Mouse (Mus musculus): ENCODE data around the gene Spdef. TPM values are rescaled to one million over a fixed set of nuclear protein-coding genes. Genes with fewer than 3 reads are reported as not detected.

Spdef gene
- polyA plus RNA-seq, 1 experiment from 2014 or later, result 1.3 TPM

DNA sequence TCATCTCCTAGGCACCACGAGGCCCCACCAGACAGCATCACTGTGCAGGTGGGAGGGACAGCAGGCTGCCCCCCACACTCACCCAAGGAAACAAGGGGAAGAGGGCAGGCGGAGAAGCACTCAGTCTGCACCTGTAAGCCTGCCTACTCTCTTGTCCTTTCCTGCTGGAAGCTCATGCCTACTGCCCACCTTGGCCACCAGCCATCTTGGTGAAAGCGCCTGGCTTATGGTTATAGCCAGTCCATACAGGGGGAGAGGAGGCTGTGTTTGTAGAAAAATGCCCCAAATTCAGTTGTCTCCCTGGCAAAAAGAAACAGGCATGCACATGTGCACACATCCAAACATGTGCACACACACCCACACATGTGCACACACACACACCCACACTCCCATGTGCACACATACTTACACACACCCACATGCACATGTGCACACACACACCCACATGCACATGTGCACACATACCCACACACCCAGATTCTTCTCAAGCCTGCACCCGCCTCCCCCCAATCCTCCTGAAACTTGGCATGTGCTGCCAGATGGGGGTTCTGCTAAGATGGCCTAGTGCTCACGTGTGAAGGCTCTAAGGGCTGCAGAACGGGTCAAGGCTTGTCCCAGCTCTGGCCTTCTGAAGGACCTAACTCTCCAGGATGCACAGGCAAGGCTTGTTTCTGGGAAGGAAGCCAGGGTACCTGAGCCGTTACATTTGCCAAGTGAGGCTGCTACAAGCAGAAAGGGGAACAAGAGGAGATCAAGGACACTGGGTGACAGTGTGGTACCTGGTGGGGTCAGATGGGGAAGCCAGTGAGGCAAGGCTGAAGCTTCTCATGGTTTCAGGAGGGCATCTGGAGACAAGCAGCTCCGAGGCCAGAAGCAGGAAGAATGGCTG, 22.8 kb upstream of the Spdef start:
- no peak overlapping the region for H3K4me3 ChIP-seq (replicated peaks)
- WGBS, result 93% methylated on average over 8 of the region's 8 CpGs
- H3K27me3 ChIP-seq, result no peaks in the 10 kb centered on the region
- peaks cover 13% of the 10 kb centered on the region for H3K4me1 ChIP-seq (replicated peaks)
- H3K9me3 ChIP-seq, result no peaks in the 10 kb centered on the region
- H3K36me3 ChIP-seq, result peaks cover 17% of the 10 kb centered on the region
- H3K27ac ChIP-seq, result no peak overlapping the region
- no peak overlapping the region for H3K4me2 ChIP-seq (replicated peaks)
- ATAC-seq, result no peak
- no peak overlapping the region for H3K9ac ChIP-seq (replicated peaks)

DNA sequence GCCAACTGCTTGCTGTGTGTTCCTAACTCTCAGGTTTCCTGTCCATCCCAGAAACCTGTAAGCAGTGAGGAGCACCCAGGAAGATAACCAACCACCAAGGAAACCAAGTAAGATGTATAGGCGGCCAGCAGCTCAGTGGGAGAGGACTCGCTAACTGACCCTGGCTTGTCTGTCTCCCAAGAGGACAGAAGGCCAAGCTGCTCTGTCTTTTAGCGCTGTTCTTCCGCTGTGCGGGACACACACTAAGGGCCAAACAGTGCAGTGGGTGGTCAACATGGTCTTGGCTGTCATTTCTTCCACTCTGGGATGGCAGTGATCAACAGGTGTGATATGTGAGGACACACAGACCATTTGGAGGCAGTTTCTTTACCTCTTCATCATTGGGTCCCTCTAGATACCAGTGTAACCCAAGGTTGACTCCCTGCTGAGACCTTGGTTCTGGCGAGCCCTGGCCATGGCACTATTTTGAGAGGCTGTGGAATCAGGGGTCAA, 21.7 kb upstream of the Spdef start:
- 89% methylated on average over 6 of the region's 6 CpGs for WGBS
- H3K4me1 ChIP-seq (replicated peaks), result peaks cover 10% of the 10 kb centered on the region

DNA sequence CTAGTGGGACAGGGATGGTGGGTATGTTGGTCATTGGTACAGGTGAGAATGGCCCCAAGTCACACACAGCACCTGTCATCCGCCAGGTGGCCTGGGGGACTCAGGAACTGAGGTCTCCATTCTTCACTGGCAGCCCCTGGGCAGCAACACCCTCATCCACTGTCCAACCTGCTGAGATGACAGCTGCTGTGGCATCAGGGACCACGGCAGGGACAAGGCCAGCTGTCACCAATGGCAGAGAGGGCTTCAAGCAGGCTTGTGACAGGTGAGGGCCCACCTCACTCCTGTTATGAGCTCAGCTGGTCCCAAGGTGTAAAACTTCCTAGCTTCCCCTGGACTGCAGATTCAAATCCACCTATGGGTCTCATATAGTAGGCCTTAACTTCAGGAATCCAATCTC, 19.4 kb upstream of the Spdef start:
- no peak overlapping the region for H3K9ac ChIP-seq (replicated peaks)
- ATAC-seq, result no peak
- no peak overlapping the region for H3K27ac ChIP-seq
- peaks cover 15% of the 10 kb centered on the region for H3K36me3 ChIP-seq
- no peak overlapping the region for H3K4me3 ChIP-seq (replicated peaks)
- 100% methylated on average over 2 of the region's 2 CpGs for WGBS
- H3K9me3 ChIP-seq, result no peaks in the 10 kb centered on the region
- 0 out of 2 replicates have a peak, but pooled peaks cover 7% of the 10 kb centered on the region for H3K4me1 ChIP-seq (replicated peaks)
- H3K4me2 ChIP-seq (replicated peaks), result no peak overlapping the region
- H3K27me3 ChIP-seq, result no peaks in the 10 kb centered on the region

More for the DNA sequence above, 21.7 kb upstream of the Spdef start:
- H3K9me3 ChIP-seq, result no peaks in the 10 kb centered on the region
- H3K36me3 ChIP-seq, result peaks cover 17% of the 10 kb centered on the region
- H3K27me3 ChIP-seq, result no peaks in the 10 kb centered on the region
- no peak overlapping the region for H3K4me3 ChIP-seq (replicated peaks)
- H3K4me2 ChIP-seq (replicated peaks), result no peak overlapping the region
- H3K9ac ChIP-seq (replicated peaks), result no peak overlapping the region
- no peak for ATAC-seq
- H3K27ac ChIP-seq, result no peak overlapping the region

DNA sequence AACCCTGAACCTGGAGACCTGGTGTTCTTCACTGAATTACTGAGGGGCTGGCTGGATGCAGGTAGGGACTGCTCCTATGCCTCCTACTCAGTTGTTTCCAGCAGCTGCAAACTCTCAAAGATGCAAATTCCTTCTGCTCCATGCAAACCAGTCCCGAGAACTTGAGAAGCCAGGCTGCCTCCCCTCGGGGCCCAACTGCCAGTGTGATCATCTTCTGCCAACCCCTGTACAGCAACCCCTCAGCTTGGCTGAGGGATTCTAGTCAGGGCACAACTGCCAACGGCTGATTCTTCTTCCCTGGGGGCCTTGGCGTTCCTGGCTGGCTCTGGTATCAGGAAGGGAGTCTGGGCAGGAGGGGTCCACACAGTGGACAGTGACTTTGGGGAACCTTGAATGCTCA, 17.7 kb upstream of the Spdef start:
- Histone ChIP-seq H3K9ac (replicated peaks) (no peak overlapping the region; the same call in 1 of the 2 replicates), H3K4me3 (replicated peaks) (no peak overlapping the region), H3K4me2 (replicated peaks) (no peak overlapping the region), H3K36me3 (no peaks in the 10 kb centered on the region), H3K27me3 (no peaks in the 10 kb centered on the region), H3K27ac (no peak overlapping the region), H3K9me3 (no peaks in the 10 kb centered on the region), H3K4me1 (replicated peaks) (0 out of 2 replicates have a peak, but pooled peaks cover 7% of the 10 kb centered on the region)
- no peak for ATAC-seq
- WGBS, result 70% methylated on average over 4 of the region's 4 CpGs

DNA sequence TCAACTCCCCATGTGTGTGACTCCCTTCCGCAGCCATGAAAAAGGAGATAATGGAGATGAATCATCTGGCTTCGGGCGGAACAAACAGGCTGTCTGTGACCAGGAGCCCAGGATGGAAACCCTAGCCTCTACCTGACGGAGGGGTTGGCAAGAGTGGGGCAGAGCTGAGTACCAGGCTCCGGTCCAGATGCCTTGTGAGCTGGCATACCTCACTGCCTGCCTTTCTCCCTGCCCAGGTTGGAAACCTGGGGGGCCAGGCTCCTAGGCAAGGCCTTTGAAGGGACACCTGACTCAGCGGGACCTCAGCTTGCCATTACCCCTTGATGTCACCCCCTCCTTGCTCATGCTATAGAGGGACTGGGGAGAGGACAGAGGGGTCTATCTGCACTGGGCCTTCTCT, 12.2 kb upstream of the Spdef start:
- Histone ChIP-seq H3K36me3 (no peaks in the 10 kb centered on the region), H3K9me3 (no peaks in the 10 kb centered on the region), H3K27me3 (no peaks in the 10 kb centered on the region), H3K4me3 (replicated peaks) (no peak overlapping the region), H3K27ac (no peak overlapping the region), H3K9ac (replicated peaks) (no peak overlapping the region), H3K4me1 (replicated peaks) (no peaks in the 10 kb centered on the region), H3K4me2 (replicated peaks) (no peak overlapping the region)
- no peak for ATAC-seq
- WGBS, result 96% methylated on average over 6 of the region's 6 CpGs

DNA sequence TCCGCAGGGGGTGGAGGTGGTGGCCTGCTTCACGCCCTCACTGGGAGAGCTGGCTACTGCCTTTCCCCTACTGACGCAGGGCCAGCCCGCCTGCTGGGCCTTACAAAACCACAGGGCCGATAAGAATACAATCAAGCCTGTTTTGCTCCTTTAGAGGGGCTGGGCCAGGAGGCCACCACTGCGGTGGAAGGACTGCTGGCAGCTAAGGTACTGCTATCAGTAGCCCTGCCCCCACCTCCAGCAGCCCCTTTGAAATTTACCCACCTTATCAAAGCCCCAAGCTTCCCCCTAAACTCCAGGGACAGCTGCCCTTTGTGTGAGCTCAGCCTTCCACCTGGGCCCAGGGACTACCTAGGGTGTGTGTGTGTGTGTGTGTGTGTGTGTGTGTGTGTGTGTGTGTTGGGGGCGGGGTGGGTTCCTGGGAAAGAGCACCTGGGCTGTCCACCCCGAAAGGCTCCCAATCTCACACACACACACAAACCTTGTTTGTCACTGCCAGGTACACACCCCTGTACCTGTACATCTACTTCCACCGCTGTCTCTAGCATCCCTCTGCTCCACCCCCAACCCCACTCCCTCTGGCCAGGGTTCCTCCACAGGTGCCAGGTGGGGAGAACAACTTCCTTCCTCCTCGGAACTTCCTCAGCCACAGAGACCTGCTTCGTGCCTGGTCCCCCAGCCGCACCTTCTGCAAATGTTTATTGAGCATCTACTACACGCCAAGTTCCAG, 5.8 kb upstream of the Spdef start:
- no peak overlapping the region for H3K4me3 ChIP-seq (replicated peaks)
- H3K9ac ChIP-seq (replicated peaks), result 0 out of 2 replicates have a peak overlapping the region, but pooled peaks have one; percentile 25
- no peak overlapping the region for H3K27ac ChIP-seq
- 0 out of 2 replicates have a peak, but pooled peaks cover 3% of the 10 kb centered on the region for H3K27me3 ChIP-seq
- ATAC-seq, result no peak
- H3K4me1 ChIP-seq (replicated peaks), result peaks cover 5% of the 10 kb centered on the region
- WGBS, result 20% methylated on average over 12 of the region's 13 CpGs
- H3K9me3 ChIP-seq, result no peaks in the 10 kb centered on the region
- H3K4me2 ChIP-seq (replicated peaks), result no peak overlapping the region
- no peaks in the 10 kb centered on the region for H3K36me3 ChIP-seq

DNA sequence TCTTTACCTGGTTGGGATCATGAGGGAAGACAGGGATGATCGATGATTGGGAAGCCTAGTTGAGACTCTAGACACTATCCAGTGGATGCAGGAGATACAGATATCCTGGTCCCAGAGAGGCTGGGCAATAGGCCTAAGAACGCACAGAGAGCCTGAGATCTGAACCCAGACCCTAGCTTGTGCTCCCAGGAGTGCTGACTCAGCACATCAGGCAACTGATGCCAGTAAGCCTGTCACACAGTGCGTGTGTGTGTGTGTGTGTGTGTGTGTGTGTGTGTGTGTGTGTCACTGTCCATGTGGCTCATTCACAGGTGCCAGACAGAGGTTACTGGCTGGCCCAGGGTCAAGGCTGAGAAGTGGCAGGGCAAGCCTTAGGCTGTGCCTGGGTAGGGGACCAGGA, 3.9 kb upstream of the Spdef start:
- Histone ChIP-seq H3K4me2 (replicated peaks) (no peak overlapping the region), H3K9ac (replicated peaks) (no peak overlapping the region), H3K27me3 (0 out of 2 replicates have a peak, but pooled peaks cover 3% of the 10 kb centered on the region), H3K4me3 (replicated peaks) (no peak overlapping the region), H3K4me1 (replicated peaks) (peaks cover 5% of the 10 kb centered on the region), H3K27ac (no peak overlapping the region), H3K36me3 (no peaks in the 10 kb centered on the region), H3K9me3 (no peaks in the 10 kb centered on the region)
- WGBS, result 91% methylated on average over 3 of the region's 3 CpGs
- no peak for ATAC-seq

DNA sequence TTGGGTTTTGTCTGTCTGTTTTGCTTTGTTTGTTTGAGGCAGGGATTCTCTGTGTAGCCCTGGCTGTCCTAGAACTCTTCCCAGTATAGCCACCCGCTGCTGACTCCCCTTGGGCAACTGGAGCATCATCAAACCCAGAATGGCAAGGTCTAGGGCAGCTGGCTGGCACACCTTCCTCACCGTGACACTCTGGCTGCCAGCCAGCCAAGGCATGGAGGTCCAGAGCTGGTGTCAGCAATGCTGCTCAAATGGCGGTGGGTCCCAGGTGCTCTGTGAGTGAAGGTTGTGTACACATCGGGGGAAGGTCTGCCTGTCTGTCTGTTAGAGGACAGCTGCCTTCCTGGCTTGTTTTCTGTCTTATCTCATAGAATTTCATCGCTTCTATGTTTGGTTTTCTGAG, 3.4 kb upstream of the Spdef start:
- Histone ChIP-seq H3K27ac (no peak overlapping the region), H3K36me3 (no peaks in the 10 kb centered on the region), H3K4me1 (replicated peaks) (peaks cover 5% of the 10 kb centered on the region), H3K9ac (replicated peaks) (no peak overlapping the region), H3K4me3 (replicated peaks) (no peak overlapping the region), H3K4me2 (replicated peaks) (no peak overlapping the region), H3K27me3 (0 out of 2 replicates have a peak, but pooled peaks cover 3% of the 10 kb centered on the region), H3K9me3 (no peaks in the 10 kb centered on the region)
- 88% methylated on average over 5 of the region's 5 CpGs for WGBS
- ATAC-seq, result no peak

DNA sequence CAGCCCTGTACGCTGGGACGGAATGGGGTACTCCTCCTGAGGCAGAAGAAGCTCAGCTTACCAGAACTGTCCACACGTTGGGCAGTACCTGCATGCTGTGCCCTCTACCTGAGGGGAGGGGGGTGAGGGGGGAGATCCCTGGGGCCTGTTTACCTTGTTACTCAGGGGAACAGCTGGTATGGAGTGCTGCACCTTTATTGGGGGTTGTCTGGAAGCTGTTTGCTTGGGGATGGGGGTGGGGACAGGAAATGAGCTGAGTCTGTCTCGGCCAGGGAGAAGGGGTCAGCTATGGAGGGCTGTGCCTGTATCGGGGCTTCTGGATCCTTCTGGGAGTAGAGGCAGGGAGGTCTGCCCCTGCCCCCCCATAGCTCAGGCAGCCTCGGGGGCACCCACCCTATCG, 2.2 kb downstream of the Spdef start:
- Histone ChIP-seq H3K27ac (no peak overlapping the region), H3K9me3 (no peaks in the 10 kb centered on the region), H3K4me1 (replicated peaks) (peaks cover 11% of the 10 kb centered on the region), H3K27me3 (no peaks in the 10 kb centered on the region), H3K36me3 (no peaks in the 10 kb centered on the region), H3K4me3 (replicated peaks) (no peak overlapping the region), H3K9ac (replicated peaks) (no peak overlapping the region), H3K4me2 (replicated peaks) (no peak overlapping the region)
- no peak for ATAC-seq
- 66% methylated on average over 7 of the region's 7 CpGs for WGBS

DNA sequence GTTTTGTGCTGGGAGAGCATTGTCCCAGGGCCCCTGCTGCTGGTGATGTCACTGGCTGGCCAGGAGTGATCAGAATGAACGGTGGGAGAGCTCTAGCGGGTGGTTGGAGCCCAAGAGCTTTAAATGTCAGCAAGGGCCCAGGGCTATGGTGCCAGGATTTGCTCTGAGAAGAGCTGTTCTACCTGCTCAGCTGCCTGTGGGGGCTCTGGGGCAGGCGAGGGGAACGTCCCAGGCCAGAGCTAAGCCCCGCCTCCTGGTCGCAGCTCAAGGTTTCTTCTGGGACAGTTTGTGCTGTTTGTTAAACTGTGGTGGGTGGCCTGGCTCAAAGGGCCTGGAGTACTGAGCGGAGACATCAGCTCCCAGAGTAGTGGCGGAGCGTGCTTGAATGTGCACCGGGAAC, 3.3 kb downstream of the Spdef start:
- ATAC-seq, result 0 out of 2 replicates have a peak, but pooled peaks have one; percentile 17

DNA sequence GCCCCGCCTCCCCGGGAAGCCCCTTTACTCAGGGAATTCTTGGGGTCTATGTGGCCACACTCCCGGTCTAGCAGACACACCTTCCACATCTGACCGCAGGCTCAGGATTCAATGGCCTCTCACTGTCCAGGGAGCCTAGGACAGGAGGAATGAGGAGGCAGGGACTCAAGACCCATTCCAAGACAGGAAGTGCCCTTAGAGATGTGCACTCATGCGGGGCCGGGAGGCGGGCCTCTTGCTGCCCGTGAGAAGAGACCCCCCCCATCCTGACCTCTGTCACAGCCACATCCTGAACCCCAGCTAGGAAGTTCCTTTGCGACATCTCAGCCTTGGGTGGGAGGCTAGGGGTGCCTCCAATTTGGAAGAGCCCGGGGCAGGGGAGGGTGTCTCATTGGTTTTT, 3.7 kb downstream of the Spdef start:
- Histone ChIP-seq H3K9me3 (no peaks in the 10 kb centered on the region), H3K27ac (no peak overlapping the region), H3K4me1 (replicated peaks) (peaks cover 17% of the 10 kb centered on the region), H3K4me2 (replicated peaks) (no peak overlapping the region), H3K9ac (replicated peaks) (no peak overlapping the region), H3K4me3 (replicated peaks) (no peak overlapping the region), H3K27me3 (no peaks in the 10 kb centered on the region), H3K36me3 (no peaks in the 10 kb centered on the region)
- ATAC-seq, result no peak
- 19% methylated on average over 10 of the region's 10 CpGs for WGBS

More for the DNA sequence above, 3.3 kb downstream of the Spdef start:
- Histone ChIP-seq H3K4me3 (replicated peaks) (no peak overlapping the region), H3K36me3 (no peaks in the 10 kb centered on the region), H3K4me2 (replicated peaks) (no peak overlapping the region), H3K4me1 (replicated peaks) (peaks cover 13% of the 10 kb centered on the region), H3K9me3 (no peaks in the 10 kb centered on the region), H3K9ac (replicated peaks) (no peak overlapping the region), H3K27me3 (no peaks in the 10 kb centered on the region), H3K27ac (no peak overlapping the region)
- 10% methylated on average over 10 of the region's 10 CpGs for WGBS

DNA sequence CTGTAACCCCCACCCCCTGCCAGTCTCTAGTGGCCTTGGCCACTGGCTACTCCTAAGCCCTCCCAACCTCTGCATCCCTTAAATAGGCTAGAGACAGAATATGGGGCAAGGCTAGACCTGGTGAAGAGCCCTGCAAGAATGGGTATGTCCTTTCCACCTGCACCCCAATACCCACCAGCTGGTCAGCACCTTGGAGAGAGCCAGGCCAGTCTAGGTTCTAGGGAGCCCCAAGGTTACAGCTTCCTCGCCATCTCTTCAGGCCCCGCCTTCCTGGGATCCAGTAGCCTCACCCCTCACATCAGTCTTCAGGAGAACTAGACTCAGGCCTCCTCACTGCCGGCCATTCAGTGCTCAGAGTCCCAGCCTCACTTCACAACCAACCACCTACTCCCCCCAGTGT, 4.4 kb downstream of the Spdef start:
- Histone ChIP-seq H3K4me3 (replicated peaks) (no peak overlapping the region), H3K4me1 (replicated peaks) (peaks cover 17% of the 10 kb centered on the region), H3K27me3 (no peaks in the 10 kb centered on the region), H3K9ac (replicated peaks) (no peak overlapping the region), H3K9me3 (no peaks in the 10 kb centered on the region), H3K4me2 (replicated peaks) (no peak overlapping the region), H3K27ac (no peak overlapping the region), H3K36me3 (no peaks in the 10 kb centered on the region)
- 45% methylated on average over 3 of the region's 3 CpGs for WGBS
- ATAC-seq, result no peak
